ENCODE assay signal across 17 mouse cellular contexts in the genomic region with DNA sequence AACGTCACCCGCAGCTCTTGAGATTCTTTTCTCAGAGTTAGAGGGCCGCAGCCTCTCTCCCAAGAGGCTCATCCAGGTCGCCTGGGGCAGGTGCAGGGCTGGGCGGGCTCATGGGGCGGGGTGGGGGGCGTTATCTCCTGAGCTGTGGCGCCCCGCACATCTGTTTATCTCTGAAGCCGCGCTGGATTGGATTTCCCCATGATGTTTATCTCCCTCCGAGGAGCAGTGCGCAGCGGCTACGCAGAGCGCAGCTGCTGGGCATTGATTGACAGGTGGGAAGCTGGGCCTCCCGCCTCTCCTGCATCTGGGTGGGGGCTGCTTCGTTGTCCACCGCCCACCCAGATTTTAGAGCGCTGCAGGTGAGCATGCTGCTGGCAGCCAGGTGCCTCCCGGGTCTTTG. TPM values are rescaled to one million over a fixed set of nuclear protein-coding genes. Genes with fewer than 3 reads are reported as not detected.
DNase-seq lines count a peak whose midpoint lies in the region; ATAC-seq lines count a peak whose summit lies in the region.
"Had no signal": no experiment of that assay in that cellular context is flagged by ENCODE, and none has a peak within 500 bp of the region (broad histone marks: within the 10 kb centered on the region; RNA-seq: fewer than 3 reads in every experiment).

No protein-coding gene starts in this region.

- H3K27me3 ChIP-seq in midbrain, embryonic 10.5 days (ENCODE audit: low read depth, poor library complexity, severe bottlenecking) = peaks cover 94% of the 10 kb centered on the region
- H3K27me3 ChIP-seq in midbrain, embryonic 15.5 days (replicated peaks) = peaks cover 51% of the 10 kb centered on the region
- H3K27me3 ChIP-seq in hindbrain, embryonic 13.5 days = peaks cover 91% of the 10 kb centered on the region

- under 1% methylated on average over 21 of the region's 21 CpGs for WGBS in midbrain, embryonic 10.5 days
- 4% methylated on average over 21 of the region's 21 CpGs for WGBS in midbrain, embryonic 15.5 days
- 3% methylated on average over 21 of the region's 21 CpGs for WGBS in hindbrain, embryonic 13.5 days

- H3K4me3 ChIP-seq in midbrain, embryonic 10.5 days = peak overlapping the region; percentile 37
- H3K4me3 ChIP-seq in midbrain, embryonic 15.5 days = no peak overlapping the region
- no peak overlapping the region for H3K4me3 ChIP-seq in hindbrain, embryonic 13.5 days
- H3K4me3 ChIP-seq: erythroblast, embryonic 14.5 days; kidney, embryonic 15.5 days; myocyte had no signal

- no peaks in the 10 kb centered on the region for H3K36me3 ChIP-seq in midbrain, embryonic 10.5 days
- H3K36me3 ChIP-seq in midbrain, embryonic 15.5 days (replicated peaks) = no peaks in the 10 kb centered on the region
- no peaks in the 10 kb centered on the region for H3K36me3 ChIP-seq in hindbrain, embryonic 13.5 days
- H3K36me3 ChIP-seq: kidney, embryonic 15.5 days had no signal

- H3K27ac ChIP-seq in midbrain, embryonic 10.5 days (replicated peaks) = peak overlapping the region; percentile 93
- H3K27ac ChIP-seq in midbrain, embryonic 15.5 days = no peak overlapping the region
- no peak overlapping the region for H3K27ac ChIP-seq in hindbrain, embryonic 13.5 days
- H3K27ac ChIP-seq: kidney, embryonic 15.5 days had no signal

- DNase-seq in midbrain, embryonic 10.5 days (ENCODE audit: low spot score) = peak; percentile 56
- peak; percentile 55 for DNase-seq in embryo, embryonic 10.5 days (ENCODE audit: low spot score)
- peak; percentile 15 to 44 for DNase-seq in thymus, postnatal 36 days
- no peak for DNase-seq in adrenal gland, postnatal 10 days
- DNase-seq in cerebellum, postnatal 10 days = no peak
- DNase-seq: cerebellum, postnatal 25 days; lung, adult 18-20 months; lung, postnatal 4 days had no signal

- no peak for ATAC-seq in midbrain, embryonic 15.5 days (replicated peaks)
- ATAC-seq in hindbrain, embryonic 13.5 days (ENCODE audit: low FRiP score) = no peak
- ATAC-seq: CD4-positive, CD25-positive, alpha-beta regulatory T cell, adult 4 months had no signal

- no peak overlapping the region for H3K9ac ChIP-seq in midbrain, embryonic 15.5 days
- no peak overlapping the region for H3K9ac ChIP-seq in hindbrain, embryonic 13.5 days
- H3K9ac ChIP-seq: kidney, embryonic 15.5 days had no signal

- no peak overlapping the region for H3K4me2 ChIP-seq in midbrain, embryonic 15.5 days
- 0 out of 2 replicates have a peak overlapping the region, but pooled peaks have one; percentile 10 for H3K4me2 ChIP-seq in hindbrain, embryonic 13.5 days
- H3K4me2 ChIP-seq: kidney, embryonic 15.5 days had no signal

- no peaks in the 10 kb centered on the region for H3K9me3 ChIP-seq in midbrain, embryonic 10.5 days (replicated peaks)
- H3K9me3 ChIP-seq in midbrain, embryonic 15.5 days = no peaks in the 10 kb centered on the region
- no peaks in the 10 kb centered on the region for H3K9me3 ChIP-seq in hindbrain, embryonic 13.5 days
- H3K9me3 ChIP-seq: kidney, embryonic 15.5 days had no signal

- H3K4me1 ChIP-seq in midbrain, embryonic 10.5 days = peaks cover 83% of the 10 kb centered on the region
- peaks cover 35% of the 10 kb centered on the region for H3K4me1 ChIP-seq in midbrain, embryonic 15.5 days
- peaks cover 62% of the 10 kb centered on the region for H3K4me1 ChIP-seq in hindbrain, embryonic 13.5 days (replicated peaks)

RNA-seq across cellular contexts. Expression of gene Neurog1, which starts 28.3 kb away (rescaled TPM):
- polyA plus RNA-seq in midbrain, embryonic 10.5 days (2016; fragmentation: Nextera tagmentation; extraction: Ambion mirVana) = 33.7 and 34.4 TPM in 2 replicates
- polyA plus RNA-seq in midbrain, embryonic 15.5 days (2015; fragmentation: Nextera tagmentation; extraction: Ambion mirVana) = 3.9 and 6.1 TPM in 2 replicates
- polyA plus RNA-seq in hindbrain, embryonic 13.5 days (2015; fragmentation: Nextera tagmentation; extraction: Ambion mirVana) = 5.9 and 9.8 TPM in 2 replicates
- total RNA-seq in adrenal gland, postnatal 10 days (2021) = not detected
- total RNA-seq: gastrocnemius, postnatal 4 days; left cerebral cortex, adult 8-10 months had no signal
- polyA plus RNA-seq: CD4-positive, CD25-positive, alpha-beta regulatory T cell, adult 4 months; erythroblast, embryonic 14.5 days; heart, embryonic 14.5 days; kidney, embryonic 15.5 days; myocyte had no signal

RNA-seq across cellular contexts. Expression of gene Tifab, which starts 44.9 kb away (rescaled TPM):
- 1.4 and 1.6 TPM in 2 replicates for polyA plus RNA-seq in midbrain, embryonic 10.5 days (2016; fragmentation: Nextera tagmentation; extraction: Ambion mirVana)
- polyA plus RNA-seq in midbrain, embryonic 15.5 days (2015; fragmentation: Nextera tagmentation; extraction: Ambion mirVana) = 0.96 and 1.2 TPM in 2 replicates
- 1.1 and 1.5 TPM in 2 replicates for polyA plus RNA-seq in hindbrain, embryonic 13.5 days (2015; fragmentation: Nextera tagmentation; extraction: Ambion mirVana)
- total RNA-seq in adrenal gland, postnatal 10 days (2021) = 1 to 10 TPM; 1.8 TPM
- polyA plus RNA-seq: myocyte had no signal

Comparison
In these comparisons a context has a peak if more than half of its experiments do, and no peak if none do; other contexts are left out.
1. DNase-seq: peak in midbrain, embryonic 10.5 days (single experiment), embryo, embryonic 10.5 days (single experiment) and thymus, postnatal 36 days (2 of 2); none in adrenal gland, postnatal 10 days (single experiment) and cerebellum, postnatal 10 days (0 of 2).